Mouse (Mus musculus) CD4-positive, CD25-positive, alpha-beta regulatory T cell, adult 4 months (primary cell): ENCODE measurements at regions not wholly inside any gene's neighbourhood (a gene's known extent, or its start where the extent isn't known, plus 50 kb on each side); places are given as distances from the start of the nearest gene placed in this dataset.

Source experiments
- ATAC-seq: one replicate; pipeline ENCODE4 v1.8.0; 2017

DNA sequence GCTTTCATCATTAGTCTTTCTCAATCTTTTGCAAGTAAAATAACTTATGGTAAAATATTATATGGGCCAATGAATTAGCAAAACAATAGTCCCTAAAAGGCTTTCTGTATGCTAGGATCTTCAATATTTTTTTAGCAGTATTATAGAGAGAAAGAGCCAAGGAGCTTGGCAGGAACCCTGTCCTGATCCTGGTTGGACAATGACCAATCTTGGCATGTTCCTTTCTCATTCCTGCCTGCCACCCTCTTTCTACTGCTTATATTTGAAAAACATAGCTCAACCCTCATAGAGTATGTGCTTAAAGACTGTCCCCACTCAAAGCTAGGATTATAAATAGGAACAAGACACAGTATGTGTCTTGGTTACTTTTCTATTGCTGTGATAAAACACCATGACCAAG, 327.8 kb upstream of the Spred2 start:
- no peak for ATAC-seq

DNA sequence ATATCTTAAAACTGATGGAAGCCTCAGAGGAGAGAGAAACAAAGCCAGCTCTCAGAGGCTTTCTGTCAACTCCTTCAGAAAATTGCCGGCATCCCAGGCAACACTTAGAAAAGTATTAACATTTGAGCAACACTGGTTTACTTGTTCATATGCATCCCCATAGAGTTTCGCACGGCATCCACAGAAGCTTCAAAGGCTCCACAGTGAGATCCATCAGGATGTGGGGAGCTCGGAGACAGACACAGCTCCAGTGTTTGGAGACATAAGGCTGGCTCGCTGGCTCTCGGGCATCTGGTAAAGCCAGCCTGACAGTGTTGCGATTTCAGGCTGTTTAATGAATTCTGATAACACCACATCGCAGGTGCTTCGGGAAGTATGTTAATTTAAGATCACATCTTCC, 324.7 kb upstream of the Spred2 start:
- no peak for ATAC-seq

DNA sequence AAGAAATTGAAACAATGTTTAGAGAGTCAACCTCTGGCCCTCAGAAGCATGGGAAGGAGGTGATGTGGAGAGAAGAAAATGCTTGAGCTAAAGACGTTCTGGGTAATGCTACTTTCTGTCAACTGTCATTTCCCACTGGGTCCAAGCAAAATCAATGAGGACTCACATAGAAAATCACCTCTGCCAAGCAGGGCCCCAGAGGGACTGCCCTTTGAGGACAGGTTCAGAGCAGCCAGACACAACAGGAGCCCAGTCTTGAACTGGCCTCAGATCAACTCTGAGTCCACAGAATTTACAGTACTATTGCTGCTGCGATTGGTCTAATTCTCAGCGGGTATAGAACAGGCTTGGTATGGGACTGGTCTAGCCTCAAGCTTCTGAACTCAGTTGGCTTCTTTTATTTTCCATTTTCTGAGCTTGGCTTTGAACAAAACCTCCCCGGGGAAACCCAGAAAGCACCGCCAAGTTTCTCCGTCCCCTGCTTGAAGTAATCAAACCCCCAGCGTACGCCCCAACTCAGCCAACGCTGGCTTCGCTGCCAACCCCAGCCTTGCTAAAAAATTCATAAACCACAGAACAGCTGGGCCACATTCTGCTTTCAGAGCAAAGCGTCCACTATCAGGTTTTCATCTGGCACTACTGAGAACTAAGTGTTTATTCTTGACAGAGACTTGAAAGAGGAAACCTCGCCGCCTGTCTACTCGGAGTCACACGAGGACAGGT, 322.8 kb upstream of the Spred2 start:
- ATAC-seq, result no peak

DNA sequence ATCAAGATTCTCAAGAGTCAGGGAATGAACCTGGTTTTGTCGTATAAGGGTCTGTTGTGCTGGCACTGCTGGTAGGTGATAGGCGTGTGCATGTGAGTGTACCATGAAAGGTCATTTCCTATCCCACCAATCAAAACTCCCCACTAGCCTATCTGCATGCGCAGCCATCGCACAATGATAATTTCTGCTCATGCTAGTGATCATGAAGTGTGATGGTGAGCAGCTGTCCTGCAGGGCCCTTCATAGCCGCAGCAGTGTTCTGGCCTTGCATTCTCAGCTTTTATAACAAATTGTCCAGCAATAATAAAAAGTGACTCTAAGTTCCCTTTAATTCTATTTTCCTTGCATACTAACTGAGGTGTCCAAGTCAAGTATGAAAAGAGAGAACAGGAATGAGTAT, 321.7 kb upstream of the Spred2 start:
- no peak for ATAC-seq

DNA sequence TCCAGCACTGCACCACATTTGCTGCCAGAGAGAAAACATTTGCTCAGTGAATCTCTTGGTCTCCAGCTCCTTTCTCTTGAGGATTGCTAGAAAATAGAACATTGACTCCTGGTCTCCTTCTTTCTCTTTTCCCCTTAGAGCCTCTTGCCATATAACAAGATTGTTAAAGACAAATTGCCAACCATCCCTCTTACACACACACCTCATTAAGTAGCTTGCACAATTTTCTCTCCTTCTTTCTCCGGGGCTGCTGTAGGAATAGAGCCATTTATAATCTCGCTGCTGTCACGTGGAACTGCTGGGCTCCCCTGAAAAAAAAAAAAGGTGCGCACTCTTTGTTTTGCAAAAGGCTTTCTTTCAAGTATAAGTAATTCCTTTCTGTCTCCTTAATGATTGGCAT, 318.6 kb upstream of the Spred2 start:
- no peak for ATAC-seq

DNA sequence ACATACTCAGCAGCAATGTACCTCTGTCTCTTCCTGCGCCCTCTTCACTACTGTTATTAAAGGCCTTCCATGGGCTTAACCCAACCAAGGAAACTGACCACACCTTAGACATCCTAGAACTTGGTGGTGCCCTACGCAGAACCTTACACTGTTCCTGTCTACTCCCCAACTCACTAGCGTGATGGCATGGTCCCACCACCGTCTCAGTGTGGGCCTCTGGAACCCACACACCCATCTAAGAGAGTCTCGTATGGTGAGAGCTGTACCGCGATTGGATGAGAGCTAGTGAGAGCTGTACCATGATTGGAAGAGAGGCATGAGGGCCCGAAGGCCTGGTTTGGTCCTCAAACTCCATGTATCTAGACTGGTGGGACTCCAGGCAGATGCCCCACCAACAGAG, 317.2 kb upstream of the Spred2 start:
- ATAC-seq, result no peak

DNA sequence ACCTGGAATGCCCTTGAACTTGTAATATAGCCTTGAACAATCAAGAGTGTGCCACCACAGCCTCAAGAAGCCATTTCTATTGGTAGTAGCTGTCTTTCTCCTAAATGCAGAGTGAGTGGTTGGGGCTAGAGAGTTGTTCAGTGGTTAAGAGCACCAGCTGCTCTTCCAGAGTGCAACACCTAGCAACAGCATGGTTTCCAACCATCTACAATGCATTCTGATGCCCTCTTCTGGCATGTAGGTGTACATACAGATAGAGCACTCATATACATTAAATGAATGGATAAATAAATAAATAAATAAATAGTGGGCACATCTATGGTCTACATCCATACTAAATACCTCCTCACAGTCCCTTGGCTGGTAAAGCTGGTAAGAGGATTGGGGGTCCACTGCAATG, 316.2 kb upstream of the Spred2 start:
- ATAC-seq, result no peak

DNA sequence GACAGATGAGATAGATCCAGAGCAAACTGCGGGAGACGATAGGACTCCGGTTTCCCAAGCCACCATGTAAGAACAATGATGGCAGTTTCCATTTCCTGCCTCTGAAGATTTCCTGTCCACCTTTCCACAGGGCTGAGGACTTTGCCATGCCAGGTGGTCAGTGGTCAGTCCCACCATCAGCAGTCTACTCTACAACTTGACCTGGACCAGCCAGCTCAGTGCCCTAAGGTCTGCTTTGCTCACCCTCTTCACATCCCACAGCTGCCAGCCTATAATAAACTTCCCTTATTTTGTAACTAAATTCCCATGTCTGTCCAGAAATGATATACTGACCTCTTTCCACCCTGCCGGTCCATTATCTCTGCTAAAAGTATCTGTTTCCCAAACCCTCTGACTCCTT, 315.7 kb upstream of the Spred2 start:
- no peak for ATAC-seq

DNA sequence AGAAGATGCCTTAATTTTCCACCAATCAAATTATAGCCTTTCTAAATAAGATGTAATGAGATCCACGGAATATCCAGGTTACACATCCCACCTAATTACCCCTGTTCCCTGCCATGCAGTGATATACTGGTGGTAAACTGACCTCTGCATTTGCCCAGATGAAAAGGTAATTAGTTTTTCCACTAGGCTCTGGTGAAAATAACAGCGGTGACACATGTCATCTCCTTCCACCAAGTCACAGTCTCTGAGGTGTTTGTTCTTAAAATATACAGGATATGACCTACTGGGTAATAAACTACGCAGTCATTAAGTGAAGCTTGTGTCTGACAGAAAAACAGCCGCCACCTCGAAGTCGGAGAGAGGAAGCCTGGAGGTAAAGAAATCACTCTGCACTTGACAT, 313.6 kb upstream of the Spred2 start:
- no peak for ATAC-seq

DNA sequence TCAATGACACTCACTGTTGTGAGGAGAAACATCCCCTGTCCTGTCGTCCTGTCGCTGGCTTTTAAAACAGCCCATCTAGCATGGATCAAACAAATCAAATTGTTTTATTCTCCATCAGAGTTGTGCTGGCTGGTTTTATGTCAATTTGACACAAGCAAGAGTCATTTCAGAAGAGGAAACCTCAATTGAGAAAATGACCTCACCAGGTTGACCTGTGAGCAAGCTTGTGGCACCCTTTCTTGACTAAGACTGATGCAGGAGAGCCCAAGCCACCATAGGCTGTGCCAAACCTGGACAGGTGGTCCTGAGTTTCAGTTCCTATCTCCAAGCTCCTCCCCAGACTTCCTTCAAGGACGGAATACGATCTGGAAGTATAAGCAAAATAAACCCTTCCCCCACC, 313.0 kb upstream of the Spred2 start:
- no peak for ATAC-seq

DNA sequence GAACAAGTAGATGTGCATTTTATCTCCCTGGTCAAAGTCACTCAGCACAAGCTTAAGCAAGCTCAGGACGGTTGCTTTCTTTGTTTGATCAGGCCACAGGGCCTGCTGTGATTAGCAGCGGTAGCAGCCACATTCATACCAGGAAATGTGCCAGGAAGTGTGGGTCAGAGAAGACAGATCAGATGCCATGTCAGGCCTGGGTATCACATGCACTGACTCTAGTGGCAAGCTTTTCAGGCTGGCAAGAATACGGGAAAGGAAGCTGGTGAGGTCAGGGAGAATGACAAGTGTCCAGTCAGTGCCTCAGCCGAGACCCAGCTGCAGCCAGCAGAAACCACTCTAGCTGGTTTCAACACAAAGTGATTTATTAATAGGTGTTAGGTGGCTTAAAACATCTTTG, 307.7 kb upstream of the Spred2 start:
- ATAC-seq, result no peak

DNA sequence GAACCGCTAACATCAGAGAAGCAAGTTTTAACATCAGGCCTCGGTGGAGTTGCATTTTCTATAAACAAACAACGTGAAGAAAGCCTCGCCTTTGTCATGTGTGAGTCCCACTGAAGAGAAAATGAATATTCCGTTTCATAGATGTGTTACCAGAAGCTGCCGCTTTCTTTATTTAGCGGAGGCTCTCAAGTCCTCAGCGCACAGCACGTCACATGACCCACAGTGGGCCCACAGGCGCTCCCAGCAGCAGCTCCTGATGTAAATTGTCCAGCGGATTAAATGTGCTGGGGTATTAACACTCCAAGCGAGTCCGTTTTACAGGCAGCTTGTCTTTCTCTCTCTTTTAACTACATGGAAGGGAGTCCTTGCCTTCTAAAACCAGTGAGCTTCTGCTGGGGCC, 304.7 kb upstream of the Spred2 start:
- no peak for ATAC-seq

DNA sequence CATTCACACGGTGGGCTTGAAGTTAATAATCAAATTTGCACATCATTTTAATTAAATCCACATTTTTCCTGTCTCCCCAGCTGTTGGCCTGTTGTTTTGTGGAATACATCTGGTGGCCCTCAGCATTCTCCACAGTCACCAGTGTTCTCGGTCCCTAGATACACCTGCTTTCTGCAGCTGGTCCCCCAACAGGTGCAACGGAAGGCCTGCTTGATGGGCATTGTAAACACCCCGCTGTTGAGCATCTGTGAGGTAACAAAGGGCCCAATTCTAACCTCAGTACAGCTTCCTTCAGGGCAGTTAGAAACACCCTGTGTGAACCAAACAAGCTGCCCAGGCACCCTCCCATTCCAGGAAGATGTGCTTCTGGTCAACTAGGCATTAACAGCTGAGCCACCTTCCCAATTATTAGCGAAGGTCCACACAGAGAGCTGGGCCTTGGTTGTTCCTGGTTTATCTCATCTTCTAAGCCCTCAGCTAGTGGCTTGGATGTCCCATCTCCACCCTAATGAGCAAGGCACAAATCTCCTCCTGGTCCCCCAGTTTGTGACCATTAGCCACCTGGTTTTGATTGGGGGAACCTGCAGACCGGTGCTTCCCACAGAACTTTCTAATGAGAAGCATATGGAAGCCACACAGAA, 293.0 kb upstream of the Spred2 start:
- no peak for ATAC-seq

DNA sequence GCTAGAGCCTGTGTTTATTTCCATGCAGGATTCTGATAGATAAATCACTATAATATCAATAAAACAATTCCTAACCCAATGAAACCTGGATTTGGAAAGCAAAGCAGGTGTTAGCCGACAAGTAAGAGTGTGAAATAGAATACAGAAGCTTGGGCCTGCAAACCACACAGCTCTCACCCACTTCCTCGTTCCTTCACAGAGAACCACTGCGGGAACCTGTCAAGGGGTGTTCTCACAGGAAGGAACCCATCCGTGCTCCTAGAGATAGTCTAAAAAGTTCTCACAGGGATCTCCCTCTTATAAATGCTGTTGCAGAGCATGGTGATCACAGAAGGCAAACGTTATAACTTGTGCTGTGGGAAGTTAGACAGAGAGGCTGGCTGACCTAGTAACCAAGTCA, 291.7 kb upstream of the Spred2 start:
- no peak for ATAC-seq

DNA sequence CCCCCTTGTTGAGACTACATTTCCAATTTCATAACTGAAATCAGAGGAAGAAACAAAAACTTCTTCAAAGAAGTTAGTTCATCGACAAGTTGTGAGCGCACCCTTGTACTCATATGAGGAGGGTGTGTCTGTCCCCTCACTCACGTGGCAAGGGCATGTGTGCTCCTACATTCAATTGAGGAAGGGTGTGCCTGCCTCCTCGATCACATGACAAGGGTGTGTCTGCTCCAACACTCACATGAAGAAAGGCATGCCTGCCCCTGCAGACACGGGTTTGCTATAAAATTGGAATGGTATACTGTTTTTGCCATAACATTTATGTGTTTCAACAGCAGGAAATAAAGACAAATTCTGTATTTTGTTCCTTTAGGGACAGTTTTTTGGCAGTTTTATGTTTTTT, 290.6 kb upstream of the Spred2 start:
- no peak for ATAC-seq

DNA sequence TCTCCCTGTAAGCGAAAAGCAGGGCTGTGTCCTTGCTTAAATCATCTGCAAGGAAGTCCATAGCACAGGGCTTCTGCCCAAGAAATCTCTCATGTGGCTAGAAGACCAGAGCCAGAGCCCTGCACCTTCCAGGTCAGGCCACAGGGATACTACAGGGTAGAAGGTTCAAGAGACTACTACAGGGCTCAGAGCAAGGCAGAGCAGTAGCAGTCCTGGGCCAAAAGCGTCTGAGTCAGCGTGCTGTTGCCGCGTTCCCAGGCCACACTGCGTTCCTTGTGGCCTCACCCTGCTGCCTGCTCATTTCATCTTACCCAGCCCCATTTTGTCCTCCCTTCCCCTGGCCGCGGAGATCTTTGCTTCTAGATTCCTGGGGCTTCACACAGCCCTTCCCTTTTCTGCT, 283.0 kb upstream of the Spred2 start:
- no peak for ATAC-seq

DNA sequence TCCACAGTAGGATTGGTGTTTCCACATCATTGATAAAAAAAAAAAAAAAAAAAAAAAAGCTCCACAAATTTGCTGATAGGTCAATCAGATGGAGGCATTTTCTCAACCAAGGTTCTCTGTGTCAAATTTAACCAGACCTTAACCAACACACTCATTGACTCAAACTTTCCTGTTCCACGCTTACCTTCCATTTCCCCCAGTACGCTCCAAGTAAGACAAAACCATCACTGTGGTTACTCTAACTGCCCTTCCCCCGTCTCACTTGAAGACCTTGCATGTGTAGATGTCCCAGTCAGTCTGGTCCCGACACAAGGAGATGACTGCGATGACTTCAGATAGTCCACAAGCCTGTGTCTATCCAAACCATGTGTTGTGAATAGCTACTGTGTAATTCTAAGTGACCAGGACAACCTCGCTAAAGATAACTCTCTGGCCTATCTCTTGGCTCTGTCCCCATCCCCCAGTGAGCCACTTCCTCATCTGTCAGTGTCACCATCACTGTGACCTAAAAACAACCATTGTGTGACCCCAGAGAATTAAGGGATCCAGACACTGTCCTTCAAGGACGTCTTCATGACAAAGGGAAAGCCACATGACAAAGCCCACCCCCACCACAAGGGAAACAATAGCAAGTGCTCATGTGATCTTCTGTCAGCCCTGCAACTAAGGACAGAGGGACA, 279.9 kb upstream of the Spred2 start:
- no peak for ATAC-seq

DNA sequence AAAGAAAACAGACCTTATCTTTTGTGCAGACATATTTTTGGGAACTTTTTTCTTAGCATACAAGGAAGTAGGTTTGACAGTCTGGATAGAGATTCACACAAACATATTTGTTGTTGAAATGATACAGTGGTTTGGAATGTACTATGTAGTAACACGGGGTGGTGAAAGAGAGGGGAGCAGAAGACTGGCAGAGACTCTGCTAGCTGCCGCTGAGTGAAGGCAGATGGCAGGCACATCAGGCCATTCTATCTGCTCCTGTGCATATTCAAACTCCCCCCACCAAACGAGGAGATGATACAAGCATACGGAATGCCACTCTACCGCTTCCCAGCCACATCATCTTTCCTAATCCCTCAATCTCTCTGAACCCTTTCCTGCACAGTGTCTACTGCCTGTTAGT, 279.1 kb upstream of the Spred2 start:
- ATAC-seq, result no peak

DNA sequence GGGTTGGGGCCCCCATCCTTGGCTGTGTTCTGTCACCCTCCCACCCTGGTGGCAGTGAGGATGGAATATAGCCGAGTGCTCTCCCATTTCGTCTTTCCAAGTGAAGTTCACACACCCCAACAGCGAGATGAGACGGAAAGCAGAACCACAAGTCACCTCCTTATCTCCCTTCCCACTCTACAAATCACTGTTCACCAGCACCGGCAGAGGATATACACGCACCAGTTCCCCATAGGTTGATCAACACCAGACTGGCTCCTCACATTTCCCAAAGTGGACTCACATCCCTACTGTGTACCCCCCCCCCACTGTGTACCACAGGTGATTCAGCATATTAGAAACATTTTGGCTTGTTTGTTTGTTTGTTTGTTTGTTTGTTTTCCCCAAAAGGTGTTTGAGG, 272.7 kb upstream of the Spred2 start:
- ATAC-seq, result no peak

DNA sequence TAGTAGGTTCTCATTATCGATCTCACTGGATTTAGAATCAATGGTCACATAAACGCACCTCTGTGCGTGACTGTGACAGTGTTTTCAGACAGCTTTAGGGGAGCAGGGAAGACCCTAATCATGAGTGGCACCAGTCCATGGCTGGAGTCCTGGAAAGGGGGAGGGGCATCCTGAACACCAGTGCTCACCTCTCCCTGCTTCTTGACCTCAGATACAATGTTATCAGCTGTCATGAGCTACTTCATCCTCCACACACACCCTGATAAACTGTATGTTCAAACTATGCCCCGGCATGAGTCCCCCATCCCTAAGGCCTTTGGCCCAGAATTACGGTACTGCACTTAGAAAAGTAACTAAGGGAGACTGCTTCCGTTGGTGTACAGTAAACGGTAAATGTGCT, 272.2 kb upstream of the Spred2 start:
- no peak for ATAC-seq

DNA sequence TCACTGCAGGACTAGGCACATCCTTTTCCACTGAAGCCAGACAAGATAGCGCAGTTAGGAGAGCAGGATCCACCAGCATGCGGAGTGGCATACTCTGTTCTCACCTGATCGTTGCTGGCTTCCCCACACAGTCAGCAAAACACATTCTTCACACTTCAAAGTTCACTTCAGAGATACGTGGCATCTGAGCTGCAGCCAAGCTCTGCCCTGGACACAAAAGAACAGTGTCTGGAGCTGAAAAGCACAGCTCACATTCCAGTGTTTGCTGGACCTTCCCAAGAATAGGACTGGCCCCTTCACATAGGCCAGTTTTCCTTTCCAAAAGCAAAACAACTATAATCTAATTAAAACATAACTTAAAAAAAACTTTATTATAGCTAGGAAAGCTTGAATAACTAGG, 264.7 kb upstream of the Spred2 start:
- no peak for ATAC-seq

DNA sequence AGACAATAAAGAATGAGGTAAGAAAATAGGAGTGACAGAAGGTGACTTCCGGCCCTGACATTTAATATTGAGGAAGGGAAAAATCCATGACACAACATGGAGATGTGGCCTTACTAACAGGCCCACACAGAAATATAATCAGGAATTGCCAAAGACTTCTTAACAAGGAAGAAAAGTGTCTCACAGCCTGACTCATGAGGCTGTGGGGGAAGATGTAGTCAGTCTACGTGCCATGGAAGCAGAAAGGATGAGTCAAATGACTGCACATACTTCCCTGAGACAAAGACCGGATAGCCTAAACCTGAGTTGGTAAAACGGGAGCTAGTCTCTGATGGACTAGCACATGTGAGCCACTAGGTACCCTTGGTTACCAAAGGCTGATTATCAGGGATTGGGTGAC, 257.4 kb upstream of the Spred2 start:
- no peak for ATAC-seq

DNA sequence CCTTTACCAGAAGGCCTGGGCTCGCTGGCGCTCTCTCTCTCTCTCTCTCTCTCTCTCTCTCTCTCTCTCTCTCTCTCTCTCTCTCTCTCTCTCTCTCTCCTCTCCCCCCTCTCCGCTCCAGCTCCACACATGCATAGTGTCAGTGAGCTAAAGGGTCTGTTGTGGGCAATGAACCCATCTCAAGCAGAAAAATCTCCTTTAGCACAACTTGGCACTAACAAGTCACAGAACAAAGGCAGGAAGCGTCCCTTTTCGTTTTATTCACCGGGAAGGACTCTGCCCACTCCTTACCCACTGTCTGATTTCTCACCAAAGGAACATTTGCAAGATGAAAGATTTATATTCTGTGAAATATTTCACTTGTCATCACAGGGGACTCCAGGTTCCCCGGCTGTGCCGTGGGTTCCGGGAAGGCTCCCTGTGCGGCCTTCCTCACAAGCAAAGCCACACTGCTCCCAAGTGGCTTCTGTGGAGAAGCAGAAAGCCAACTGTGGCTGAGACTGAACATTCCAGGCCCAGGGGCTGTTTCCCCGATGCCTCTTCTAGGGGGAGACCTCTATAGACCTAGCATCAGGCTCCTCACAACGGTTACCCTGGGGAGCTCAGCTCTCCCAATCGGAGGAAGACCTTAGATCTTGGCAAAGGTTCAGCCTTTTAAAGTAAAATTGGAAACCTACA, 253.2 kb upstream of the Spred2 start:
- no peak for ATAC-seq

DNA sequence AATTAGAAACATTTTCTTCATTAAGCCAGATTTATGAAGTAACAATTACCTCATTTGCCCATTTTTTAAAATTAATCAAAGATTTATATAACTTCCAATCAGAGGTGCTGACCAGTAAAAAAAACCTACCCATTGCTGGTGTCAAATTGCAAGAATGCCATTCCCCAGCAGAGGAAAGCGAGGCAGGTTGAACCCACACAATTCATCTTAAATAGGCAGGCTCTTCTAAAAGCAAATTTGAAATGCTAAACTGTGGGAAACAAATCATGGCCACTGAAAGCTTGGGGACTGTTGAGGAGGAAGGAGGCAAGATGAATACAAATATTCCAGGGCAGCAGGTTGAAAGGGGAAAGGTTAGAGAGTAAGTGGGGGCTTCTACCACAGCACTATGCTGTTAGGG, 251.2 kb upstream of the Spred2 start:
- no peak for ATAC-seq
